Mouse (Mus musculus) kidney, postnatal 0 days (tissue): ENCODE results near the gene Pla1a. TPM values are rescaled to one million over a fixed set of nuclear protein-coding genes. Genes with fewer than 3 reads are reported as not detected.

Experiments used
- ATAC-seq: fragments of 200-750 bp; cut with Nextera tagmentation; replicated peaks from 2 replicates; pipeline ENCODE4 v1.8.0; 2017; ENCODE audit warnings: low read depth, moderate number of reproducible peaks, moderate TSS enrichment, moderate library complexity; ENCODE audit not compliant: low FRiP score
- DNase-seq: peaks from one replicate; pipeline ENCODE4 v3.0.0-alpha.2; 2016; ENCODE audit warnings: low spot score
- H3K27ac ChIP-seq: fragments of 300-500 bp; sonication (generic); 2 replicates; pipeline ENCODE4 v1.5.1; 2014; ENCODE audit warnings: mild to moderate bottlenecking
- H3K27me3 ChIP-seq: fragments of 300-500 bp; sonication (generic); 2 replicates; pipeline ENCODE4 v1.6.1; 2014; ENCODE audit warnings: low read length, mixed read lengths; ENCODE audit not compliant: insufficient read depth
- H3K36me3 ChIP-seq: fragments of 300-500 bp; sonication (generic); 2 replicates; pipeline ENCODE4 v1.6.1; 2014; ENCODE audit warnings: low read length, mixed read lengths; ENCODE audit not compliant: insufficient read depth
- H3K4me1 ChIP-seq: fragments of 300-500 bp; sonication (generic); replicated peaks from 2 replicates; pipeline ENCODE4 v1.6.1; 2014; ENCODE audit warnings: antibody characterized with exemption, low read length, mixed read lengths; ENCODE audit not compliant: insufficient read depth
- H3K4me2 ChIP-seq: fragments of 300-500 bp; sonication (generic); 2 replicates; pipeline ENCODE4 v1.6.1; 2014; ENCODE audit warnings: mild to moderate bottlenecking, low read length, moderate library complexity, mixed read lengths
- H3K4me3 ChIP-seq: fragments of 300-500 bp; sonication (generic); replicated peaks from 2 replicates; pipeline ENCODE4 v1.5.1; 2014; ENCODE audit warnings: low read depth, low read length
- H3K9ac ChIP-seq: fragments of 300-500 bp; sonication (generic); 2 replicates; pipeline ENCODE4 v1.6.1; 2014; ENCODE audit warnings: low read depth, low read length
- H3K9me3 ChIP-seq: fragments of 300-500 bp; sonication (generic); replicated peaks from 2 replicates; pipeline ENCODE4 v1.6.1; 2016; ENCODE audit warnings: low read length, inconsistent platforms, mixed read lengths
- CTCF ChIP-seq: IDR thresholded peaks from 2 replicates; pipeline ENCODE4 v1.5.1; 2016; ENCODE audit warnings: antibody characterized with exemption, low read depth, mild to moderate bottlenecking, moderate library complexity
- WGBS: fragments of 180-500 bp; shearing (Covaris S2); extraction: QIAGEN DNeasy Blood & Tissue Kit; methylation state at CpG from one replicate; pipeline ENCODE4 v1.1.7; 2014; 5-methylcytosine and 5-hydroxymethylcytosine counted together
- polyA plus RNA-seq: library from polyadenylated mRNA; unstranded; fragments of >200 nt; fragmentation: Nextera tagmentation; extraction: Ambion mirVana; gene quantifications from 2 replicates; pipeline ENCODE4 v1.2.1, GENCODE M21; 2015

Gene Pla1a
- polyA plus RNA-seq, 1 experiment from 2014 or later, result 36.5 TPM

DNA sequence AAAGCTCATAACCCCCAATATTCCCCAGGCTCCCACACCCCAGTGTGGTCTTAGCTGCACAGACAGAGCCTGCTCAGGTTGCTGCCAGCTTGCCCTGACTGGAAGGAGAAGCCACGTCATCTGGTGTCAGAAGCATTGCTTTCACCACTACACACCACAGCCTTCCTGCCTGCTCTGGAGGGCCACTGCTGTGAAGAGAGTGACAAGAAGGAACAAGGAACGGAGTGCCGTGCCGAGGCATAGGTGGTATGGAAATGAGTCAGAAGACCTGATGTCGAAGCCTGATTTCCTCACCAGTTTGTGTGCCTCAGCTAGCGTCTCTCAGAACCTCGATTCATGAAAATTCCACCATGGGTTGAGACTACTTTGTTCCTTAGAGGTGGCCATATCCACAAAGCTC, 29.3 kb downstream of the Pla1a start:
- Histone ChIP-seq H3K4me1 (peaks cover 11% of the 10 kb centered on the region; the same call in 1 of the 2 replicates), H3K27ac (no peak overlapping the region), H3K9me3 (no peaks in the 10 kb centered on the region), H3K4me2 (no peak overlapping the region), H3K9ac (no peak overlapping the region), H3K4me3 (no peak overlapping the region), H3K27me3 (no peaks in the 10 kb centered on the region), H3K36me3 (no peaks in the 10 kb centered on the region)
- DNase-seq, result no peak
- WGBS, result 88% methylated on average over 7 of the region's 7 CpGs
- TF ChIP-seq CTCF, result no peak
- no peak for ATAC-seq

DNA sequence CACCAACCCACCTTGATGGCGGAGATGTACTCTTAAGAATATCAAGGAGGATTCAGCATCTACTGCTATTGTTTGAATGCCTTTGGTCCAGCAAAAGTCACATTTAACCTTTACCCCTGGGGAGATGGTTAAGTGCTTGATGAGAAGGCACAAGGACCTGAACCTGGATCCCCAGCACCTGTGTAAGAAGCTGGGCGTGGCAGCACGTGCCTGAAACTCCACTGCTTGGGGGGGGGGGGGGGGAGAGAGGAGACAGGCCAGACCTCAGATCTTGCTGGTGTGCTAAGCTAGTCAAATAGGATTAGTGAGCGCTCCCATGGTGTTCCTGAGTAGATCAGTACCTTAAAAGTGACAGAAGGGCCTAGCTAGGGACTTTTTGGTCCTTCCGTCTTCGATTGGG, 31.5 kb downstream of the Pla1a start:
- no peaks in the 10 kb centered on the region for H3K27me3 ChIP-seq
- DNase-seq (no peak), ATAC-seq (no peak)
- WGBS, result 93% methylated on average over 6 of the region's 6 CpGs
- H3K4me2 ChIP-seq, result no peak overlapping the region
- H3K36me3 ChIP-seq, result no peaks in the 10 kb centered on the region
- no peak overlapping the region for H3K27ac ChIP-seq
- peaks cover 11% of the 10 kb centered on the region; the same call in 1 of the 2 replicates for H3K4me1 ChIP-seq
- H3K4me3 ChIP-seq, result no peak overlapping the region
- no peak for TF ChIP-seq CTCF
- no peak overlapping the region for H3K9ac ChIP-seq
- H3K9me3 ChIP-seq, result no peaks in the 10 kb centered on the region

DNA sequence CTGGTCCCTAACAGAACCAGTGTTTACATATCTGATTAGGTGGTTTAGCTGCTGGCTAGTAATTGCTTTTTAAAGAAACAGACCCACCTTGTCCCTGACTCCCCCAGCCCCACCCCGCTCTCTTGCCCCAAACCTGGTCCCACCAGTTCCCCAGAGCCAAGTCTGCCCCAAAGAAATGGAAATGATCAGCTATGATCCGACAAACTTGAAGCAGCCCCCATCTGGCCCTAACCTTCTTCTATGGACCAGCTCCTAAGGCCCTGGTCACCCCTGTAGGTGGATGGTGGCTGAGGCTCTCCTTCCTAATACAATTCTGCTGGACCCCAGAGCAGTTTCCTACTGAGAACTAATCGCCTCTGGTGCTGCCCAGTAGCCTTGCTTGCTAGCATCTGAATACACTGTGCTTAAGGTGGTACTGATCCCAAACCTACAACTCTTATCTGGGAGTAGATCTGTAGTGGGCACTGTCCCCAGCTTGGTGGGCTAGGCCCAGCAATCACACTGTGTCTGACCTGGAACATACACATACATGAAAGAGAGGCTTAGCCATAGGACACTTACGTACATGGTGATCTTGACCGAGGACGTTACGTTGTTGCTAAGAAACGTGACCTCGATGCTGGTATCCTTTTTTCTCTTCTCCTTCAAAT, 32.5 kb downstream of the Pla1a start:
- ATAC-seq (no peak), DNase-seq (no peak)
- TF ChIP-seq CTCF, result no peak
- peak overlapping the region; percentile 43; the same call in 1 of the 2 replicates for H3K9ac ChIP-seq
- no peaks in the 10 kb centered on the region for H3K36me3 ChIP-seq
- 88% methylated on average over 9 of the region's 9 CpGs for WGBS
- H3K4me3 ChIP-seq, result no peak overlapping the region
- H3K4me1 ChIP-seq, result peaks cover 13% of the 10 kb centered on the region
- H3K27me3 ChIP-seq, result no peaks in the 10 kb centered on the region
- peak overlapping the region; percentile 78 for H3K27ac ChIP-seq
- peak overlapping the region; percentile 59 for H3K4me2 ChIP-seq
- H3K9me3 ChIP-seq, result no peaks in the 10 kb centered on the region

DNA sequence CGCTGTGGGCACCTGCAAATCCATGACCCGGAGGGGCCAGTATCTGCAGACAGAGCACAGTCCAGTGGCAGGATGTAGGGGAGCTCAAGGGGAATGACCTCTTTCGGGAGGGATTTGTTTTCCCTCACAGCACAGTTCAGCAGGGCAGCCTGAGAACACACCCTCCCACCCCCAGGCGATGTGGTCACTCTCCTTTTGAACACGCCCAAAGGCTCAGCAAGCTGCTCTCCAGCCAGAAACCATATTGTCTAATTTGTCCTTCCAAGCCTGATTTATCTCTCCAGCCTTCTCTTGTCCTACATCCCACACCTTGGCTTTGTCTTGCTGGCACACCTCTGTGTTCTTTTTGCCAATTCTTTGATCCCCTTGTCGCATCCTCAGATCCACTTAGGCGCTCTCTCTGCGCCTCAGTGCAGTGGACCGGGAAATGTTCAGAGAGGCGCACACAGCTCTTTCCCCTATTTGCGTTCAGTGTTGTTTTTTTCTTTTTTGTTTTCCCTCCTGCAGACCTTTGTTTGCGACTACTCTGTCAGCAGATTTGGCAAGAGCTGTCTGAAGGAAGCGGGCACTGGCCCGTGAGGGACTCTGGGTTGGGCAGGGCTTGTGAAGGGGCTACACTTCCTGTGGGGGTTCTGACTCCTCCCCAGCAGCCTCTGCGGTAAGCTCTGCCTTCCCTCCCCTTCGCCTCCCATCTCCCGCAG, 33.3 kb downstream of the Pla1a start:
- no peak for TF ChIP-seq CTCF
- 6% methylated on average over 17 of the region's 17 CpGs for WGBS
- Histone ChIP-seq H3K4me1 (peaks cover 17% of the 10 kb centered on the region), H3K4me2 (peak overlapping the region; percentile 59), H3K27ac (peak overlapping the region; percentile 78), H3K4me3 (peak overlapping the region; percentile 16; the same call in 1 of the 2 replicates), H3K27me3 (no peaks in the 10 kb centered on the region), H3K36me3 (no peaks in the 10 kb centered on the region), H3K9me3 (no peaks in the 10 kb centered on the region), H3K9ac (peak overlapping the region; percentile 43; the same call in 1 of the 2 replicates)
- ATAC-seq (peak; percentile 87), DNase-seq (peak; percentile 86)

- no peak for TF ChIP-seq CTCF
- Histone ChIP-seq H3K27ac (peak overlapping the region; percentile 78), H3K36me3 (no peaks in the 10 kb centered on the region), H3K4me3 (no peak overlapping the region), H3K4me1 (peaks cover 17% of the 10 kb centered on the region), H3K9ac (no peak overlapping the region), H3K9me3 (no peaks in the 10 kb centered on the region), H3K27me3 (no peaks in the 10 kb centered on the region), H3K4me2 (peak overlapping the region; percentile 59; the same call in 1 of the 2 replicates)
- DNase-seq (no peak), ATAC-seq (no peak)
- 67% methylated on average over 3 of the region's 3 CpGs for WGBS
Measured at GRCm38 (mm10) chr16:38399076-38399475, 33.9 kb downstream of the Pla1a start.

- Histone ChIP-seq H3K9me3 (no peaks in the 10 kb centered on the region), H3K27me3 (no peaks in the 10 kb centered on the region), H3K4me2 (no peak overlapping the region), H3K9ac (no peak overlapping the region), H3K36me3 (no peaks in the 10 kb centered on the region), H3K4me1 (peaks cover 17% of the 10 kb centered on the region), H3K4me3 (no peak overlapping the region), H3K27ac (no peak overlapping the region)
- no peak for TF ChIP-seq CTCF
- 84% methylated on average over 6 of the region's 6 CpGs for WGBS
- ATAC-seq, result peak; percentile 71; the same call in 1 of the 2 replicates
- no peak for DNase-seq
Measured at GRCm38 (mm10) chr16:38398266-38398665, 34.7 kb downstream of the Pla1a start.
